Mouse (Mus musculus) gastrocnemius, postnatal 4 days (tissue): ENCODE results near the gene Nfil3. TPM values are rescaled to one million over a fixed set of nuclear protein-coding genes. Genes with fewer than 3 reads are reported as not detected.

Experiments used
- DNase-seq, 2 experiments: peaks; one replicate each; pipeline ENCODE4 v3.0.0; 2021 to 2022; ENCODE audit warnings: low spot score in 2 of 2, mixed read lengths in 2 of 2
- long read RNA-seq, 2 experiments: library from polyadenylated mRNA; stranded (forward); transcript quantifications; one replicate each; pipeline ENCODE4 v2.0.0; 2021
- total RNA-seq, 2 experiments: library from RNA; stranded (reverse); gene quantifications; 2 replicates each; pipeline ENCODE4 v1.2.3; 2021

Nfil3 gene
- 10 to 100 TPM; 21.0 to 22.8 TPM for total RNA-seq
- long read RNA-seq, experiment 1, transcript Nfil3-201 (2 exons, 2,026 nt): major isoform, 22 of 31 reads
- long read RNA-seq, experiment 1, partial matches to known transcripts: 0 of 31 reads
- long read RNA-seq, experiment 1, other reads (novel, unspliced or antisense): 9 of 31 reads
- long read RNA-seq, experiment 2, transcript Nfil3-201 (2 exons, 2,026 nt): major isoform, 32 of 54 reads
- long read RNA-seq, experiment 2, partial matches to known transcripts: 3 of 54 reads
- long read RNA-seq, experiment 2, other reads (novel, unspliced or antisense): 19 of 54 reads

GRCm38 (mm10) chr13:52980951-52981421, at the start of gene Nfil3:
TSS of gene Nfil3 (minus strand) at chr13:52981073.
- DNase-seq: peak; percentile 68 to 81

GRCm38 (mm10) chr13:53024285-53024684, 43.4 kb upstream of the Nfil3 start:
- no peak for DNase-seq

GRCm38 (mm10) chr13:53020282-53020681, 39.4 kb upstream of the Nfil3 start:
- no peak for DNase-seq

- no peak for DNase-seq
Observed at GRCm38 (mm10) chr13:53019532-53019931, 38.7 kb upstream of the Nfil3 start.

GRCm38 (mm10) chr13:53018976-53019375, 38.1 kb upstream of the Nfil3 start:
- no peak for DNase-seq

- DNase-seq: no peak
Observed at GRCm38 (mm10) chr13:53017983-53018382, 37.1 kb upstream of the Nfil3 start.

GRCm38 (mm10) chr13:53017117-53017516, 36.2 kb upstream of the Nfil3 start:
- DNase-seq: no peak

GRCm38 (mm10) chr13:53011426-53011825, 30.6 kb upstream of the Nfil3 start:
- DNase-seq: no peak

GRCm38 (mm10) chr13:53008489-53009184, 27.8 kb upstream of the Nfil3 start:
- peak in 1 of 2 experiments; percentile 55 for DNase-seq

GRCm38 (mm10) chr13:53007781-53008180, 26.9 kb upstream of the Nfil3 start:
- no peak for DNase-seq

- DNase-seq: no peak
Observed at GRCm38 (mm10) chr13:53003286-53003685, 22.4 kb upstream of the Nfil3 start.

GRCm38 (mm10) chr13:53001511-53001935, 20.6 kb upstream of the Nfil3 start:
- DNase-seq: no peak

- DNase-seq: no peak
Observed at GRCm38 (mm10) chr13:53000481-53000880, 19.6 kb upstream of the Nfil3 start.

- DNase-seq: no peak
Observed at GRCm38 (mm10) chr13:52998541-52998940, 17.7 kb upstream of the Nfil3 start.

GRCm38 (mm10) chr13:52997806-52998205, 16.9 kb upstream of the Nfil3 start:
- no peak for DNase-seq

GRCm38 (mm10) chr13:52996201-52996600, 15.3 kb upstream of the Nfil3 start:
- no peak for DNase-seq

- no peak for DNase-seq
Observed at GRCm38 (mm10) chr13:52994197-52994881, 13.5 kb upstream of the Nfil3 start.

- DNase-seq: no peak
Observed at GRCm38 (mm10) chr13:52990139-52990538, 9.3 kb upstream of the Nfil3 start.

GRCm38 (mm10) chr13:52989005-52989404, 8.1 kb upstream of the Nfil3 start:
- no peak for DNase-seq

GRCm38 (mm10) chr13:52987880-52988279, 7.0 kb upstream of the Nfil3 start:
- no peak for DNase-seq

GRCm38 (mm10) chr13:52986215-52986780, 5.4 kb upstream of the Nfil3 start:
- no peak for DNase-seq
